Mouse (Mus musculus): ENCODE measurements at regions not wholly inside any gene's neighbourhood (a gene's known extent, or its start where the extent isn't known, plus 50 kb on each side); places are given as distances from the start of the nearest gene placed in this dataset.

DNA sequence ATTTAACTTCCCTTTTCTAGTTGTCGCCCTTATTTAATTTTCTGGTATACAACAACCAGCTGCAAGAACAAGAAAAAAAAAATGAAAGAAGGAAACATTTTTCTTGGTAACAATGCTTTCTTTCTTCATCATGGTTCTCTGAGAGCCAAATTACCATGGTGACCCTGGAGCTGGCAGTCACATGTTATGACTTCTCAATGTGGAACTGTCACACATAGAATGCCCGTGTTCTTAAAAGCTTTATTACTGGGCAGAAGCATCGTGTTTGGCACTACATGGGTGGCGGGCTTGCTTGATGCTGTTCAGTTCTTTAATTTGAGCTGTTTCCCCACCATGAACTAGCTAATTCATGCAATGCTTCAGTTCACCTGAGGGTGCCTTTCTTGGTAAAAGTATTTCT lies 504.7 kb upstream of the Got2 start:
- TF ChIP-seq CTCF (conservative IDR thresholded peaks at IDR 0.05; ENCODE audit: low read length): no peak
- no peak for TF ChIP-seq NANOG (IDR thresholded peaks at IDR 0.05; ENCODE audit: borderline replicate concordance, low read length)
- no peak for TF ChIP-seq POU5F1 (IDR thresholded peaks at IDR 0.05; ENCODE audit: borderline replicate concordance, low read length)
